Mouse (Mus musculus): ENCODE results near the gene Afap1l2. TPM values are rescaled to one million over a fixed set of nuclear protein-coding genes. Genes with fewer than 3 reads are reported as not detected.

The Afap1l2 gene
- total and polyA plus RNA-seq, 2 experiments from 2014 or later = 10.1 to 12.7 TPM

- Histone ChIP-seq H3K4me2 (ENCODE audit: low read depth) (peak overlapping the region; percentile 83), H3K9ac (peak overlapping the region; percentile 51), H3K36me3 (ENCODE audit: insufficient read depth) (no peaks in the 10 kb centered on the region), H3K4me3 (ENCODE audit: low read depth, low read length) (peak overlapping the region; percentile 44), H3K9me3 (ENCODE audit: low read length) (no peaks in the 10 kb centered on the region), H3K27me3 (ENCODE audit: insufficient read depth, low read length) (peaks cover 15% of the 10 kb centered on the region), H3K4me1 (ENCODE audit: insufficient read depth) (peaks cover 11% of the 10 kb centered on the region; the same call in 1 of the 2 replicates), H3K27ac (ENCODE audit: low read depth, low read length) (no peak overlapping the region; the same call in 1 of the 2 replicates)
- whole genome bisulfite sequencing = 49% methylated on average over 16 of the region's 16 CpGs
- no peak for TF ChIP-seq CTCF (IDR thresholded peaks at IDR 0.05; ENCODE audit: low read depth)
- DNase-seq (no peak), ATAC-seq (no peak)
These were observed 737 bp downstream of the Afap1l2 start for GRCm38 (mm10) chr19:57007291-57007690.

- peak overlapping the region; percentile 83 for H3K4me2 ChIP-seq (ENCODE audit: low read depth)
- no peaks in the 10 kb centered on the region for H3K9me3 ChIP-seq (ENCODE audit: low read length)
- no peak for TF ChIP-seq CTCF (IDR thresholded peaks at IDR 0.05; ENCODE audit: low read depth)
- H3K27me3 ChIP-seq (ENCODE audit: insufficient read depth, low read length) = peaks cover 15% of the 10 kb centered on the region
- H3K4me1 ChIP-seq (ENCODE audit: insufficient read depth) = peaks cover 11% of the 10 kb centered on the region; the same call in 1 of the 2 replicates
- no peak overlapping the region for H3K27ac ChIP-seq (ENCODE audit: low read depth, low read length)
- DNase-seq (no peak), ATAC-seq (no peak)
- peak overlapping the region; percentile 14; the same call in 1 of the 2 replicates for H3K9ac ChIP-seq
- H3K36me3 ChIP-seq (ENCODE audit: insufficient read depth) = no peaks in the 10 kb centered on the region
- H3K4me3 ChIP-seq (ENCODE audit: low read depth, low read length) = peak overlapping the region; percentile 44
- WGBS = 50% methylated on average over 13 of the region's 13 CpGs
These were observed 1.2 kb downstream of the Afap1l2 start for GRCm38 (mm10) chr19:57006841-57007240.

- Histone ChIP-seq H3K9ac (no peak overlapping the region), H3K4me3 (ENCODE audit: low read depth, low read length) (no peak overlapping the region), H3K9me3 (ENCODE audit: low read length) (no peaks in the 10 kb centered on the region), H3K4me2 (ENCODE audit: low read depth) (no peak overlapping the region), H3K4me1 (ENCODE audit: insufficient read depth) (peaks cover 11% of the 10 kb centered on the region; the same call in 1 of the 2 replicates), H3K36me3 (ENCODE audit: insufficient read depth) (no peaks in the 10 kb centered on the region), H3K27me3 (ENCODE audit: insufficient read depth, low read length) (peaks cover 15% of the 10 kb centered on the region), H3K27ac (ENCODE audit: low read depth, low read length) (no peak overlapping the region)
- 94% methylated on average over 4 of the region's 4 CpGs for WGBS
- DNase-seq (no peak), ATAC-seq (no peak)
- no peak for TF ChIP-seq CTCF (IDR thresholded peaks at IDR 0.05; ENCODE audit: low read depth)
These were observed 3.0 kb downstream of the Afap1l2 start for GRCm38 (mm10) chr19:57005062-57005461.

- Histone ChIP-seq H3K9ac (no peak overlapping the region), H3K4me2 (ENCODE audit: low read depth) (no peak overlapping the region), H3K36me3 (ENCODE audit: insufficient read depth) (no peaks in the 10 kb centered on the region), H3K9me3 (ENCODE audit: low read length) (no peaks in the 10 kb centered on the region), H3K27me3 (ENCODE audit: insufficient read depth, low read length) (peaks cover 13% of the 10 kb centered on the region), H3K4me1 (ENCODE audit: insufficient read depth) (peaks cover 11% of the 10 kb centered on the region; the same call in 1 of the 2 replicates), H3K4me3 (ENCODE audit: low read depth, low read length) (no peak overlapping the region), H3K27ac (ENCODE audit: low read depth, low read length) (no peak overlapping the region)
- WGBS = 34% methylated on average over 7 of the region's 7 CpGs
- peak; percentile 57 for DNase-seq
- ATAC-seq = peak; percentile 71
- no peak for TF ChIP-seq CTCF (IDR thresholded peaks at IDR 0.05; ENCODE audit: low read depth)
These were observed 4.6 kb downstream of the Afap1l2 start for GRCm38 (mm10) chr19:57003460-57003810.

GRCm38 (mm10) chr19:57002741-57003459, 5.1 kb downstream of the Afap1l2 start:
- Histone ChIP-seq H3K9ac (no peak overlapping the region), H3K36me3 (ENCODE audit: insufficient read depth) (no peaks in the 10 kb centered on the region), H3K9me3 (ENCODE audit: low read length) (no peaks in the 10 kb centered on the region), H3K4me1 (ENCODE audit: insufficient read depth) (peaks cover 6% of the 10 kb centered on the region; the same call in 1 of the 2 replicates), H3K27me3 (ENCODE audit: insufficient read depth, low read length) (peaks cover 7% of the 10 kb centered on the region), H3K4me3 (ENCODE audit: low read depth, low read length) (no peak overlapping the region), H3K27ac (ENCODE audit: low read depth, low read length) (no peak overlapping the region), H3K4me2 (ENCODE audit: low read depth) (no peak overlapping the region)
- no peak for TF ChIP-seq CTCF (IDR thresholded peaks at IDR 0.05; ENCODE audit: low read depth)
- 74% methylated on average over 12 of the region's 12 CpGs for WGBS
- DNase-seq (no peak), ATAC-seq (no peak; the same call in 1 of the 2 replicates)

GRCm38 (mm10) chr19:57001926-57002325, 6.1 kb downstream of the Afap1l2 start:
- Histone ChIP-seq H3K36me3 (ENCODE audit: insufficient read depth) (no peaks in the 10 kb centered on the region), H3K4me3 (ENCODE audit: low read depth, low read length) (no peak overlapping the region), H3K4me1 (ENCODE audit: insufficient read depth) (peaks cover 5% of the 10 kb centered on the region; the same call in 1 of the 2 replicates), H3K9me3 (ENCODE audit: low read length) (no peaks in the 10 kb centered on the region), H3K27me3 (ENCODE audit: insufficient read depth, low read length) (no peaks in the 10 kb centered on the region), H3K4me2 (ENCODE audit: low read depth) (no peak overlapping the region), H3K9ac (no peak overlapping the region), H3K27ac (ENCODE audit: low read depth, low read length) (no peak overlapping the region)
- ATAC-seq = no peak
- WGBS = 80% methylated on average over 4 of the region's 4 CpGs
- no peak for TF ChIP-seq CTCF (IDR thresholded peaks at IDR 0.05; ENCODE audit: low read depth)
- DNase-seq = no peak

- WGBS = 91% methylated on average over 5 of the region's 5 CpGs
- no peak for TF ChIP-seq CTCF (IDR thresholded peaks at IDR 0.05; ENCODE audit: low read depth)
- peaks cover 6% of the 10 kb centered on the region; the same call in 1 of the 2 replicates for H3K4me1 ChIP-seq (ENCODE audit: insufficient read depth)
- no peaks in the 10 kb centered on the region for H3K27me3 ChIP-seq (ENCODE audit: insufficient read depth, low read length)
- DNase-seq (no peak), ATAC-seq (no peak)
- no peak overlapping the region for H3K4me2 ChIP-seq (ENCODE audit: low read depth)
- no peaks in the 10 kb centered on the region for H3K9me3 ChIP-seq (ENCODE audit: low read length)
- no peaks in the 10 kb centered on the region for H3K36me3 ChIP-seq (ENCODE audit: insufficient read depth)
- H3K27ac ChIP-seq (ENCODE audit: low read depth, low read length) = no peak overlapping the region
- no peak overlapping the region for H3K4me3 ChIP-seq (ENCODE audit: low read depth, low read length)
- H3K9ac ChIP-seq = no peak overlapping the region
These were observed 7.4 kb downstream of the Afap1l2 start for GRCm38 (mm10) chr19:57000592-57000991.

Measured in forebrain, postnatal 0 days (tissue).